Mouse (Mus musculus) inflammation-experienced regulatory T-cells, adult 16 weeks (primary cell): ENCODE measurements around the gene Olfr410. TPM values are rescaled to one million over a fixed set of nuclear protein-coding genes. Genes with fewer than 3 reads are reported as not detected.

Experiments
- polyA plus RNA-seq: library from polyadenylated mRNA; unstranded; fragments of 100-300 nt; shearing (Covaris generic); gene quantifications from one replicate; pipeline ENCODE4 v1.2.1, GENCODE M21; 2017

Olfr410 gene
- not detected for polyA plus RNA-seq

DNA sequence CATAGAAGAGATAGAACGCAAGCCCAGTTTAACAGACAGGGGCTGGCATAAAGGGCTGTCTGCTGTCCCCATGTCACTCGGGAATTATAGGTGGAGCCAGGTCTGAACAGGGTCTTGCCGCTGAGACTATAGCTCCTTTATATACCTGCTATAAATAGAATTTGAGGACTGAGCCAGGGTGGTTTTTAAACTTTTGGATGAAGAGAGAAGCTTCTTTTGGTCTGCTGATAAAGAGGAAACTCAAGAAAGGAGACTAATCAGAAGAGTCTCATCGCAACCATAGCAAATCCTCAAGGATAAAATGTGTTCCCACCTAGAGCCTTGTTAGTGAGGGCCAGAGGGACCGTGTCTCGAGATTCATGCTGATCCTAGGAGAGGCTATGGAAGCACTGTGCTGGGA is at the start of gene Olfr410:
Gene Olfr410 (minus strand): TSS at position 101 of the 400 bp plus-strand sequence.

DNA sequence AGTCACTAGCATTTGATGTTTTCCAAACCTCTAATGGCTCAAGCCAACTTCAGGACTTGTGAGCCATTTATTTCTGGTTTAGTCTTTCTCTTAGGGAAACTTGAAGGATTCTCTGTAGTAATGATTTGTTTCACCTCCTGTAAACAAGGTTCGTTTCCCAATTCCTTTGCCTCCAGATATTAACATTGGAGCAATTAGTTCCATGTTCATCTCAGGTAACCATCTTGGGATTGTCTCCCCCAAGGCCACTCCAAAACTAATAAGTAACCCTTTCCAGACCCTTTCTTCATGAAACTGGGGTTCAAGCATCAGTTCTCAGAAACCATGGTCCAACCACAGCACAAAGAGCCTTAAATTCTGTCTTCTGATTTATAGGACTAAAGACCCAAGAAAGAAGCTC is 23.9 kb upstream of the Olfr410 start, which contains the start of gene Olfr412:
Gene Olfr412 (plus strand): TSS at position 301 of the 400 bp plus-strand sequence.

DNA sequence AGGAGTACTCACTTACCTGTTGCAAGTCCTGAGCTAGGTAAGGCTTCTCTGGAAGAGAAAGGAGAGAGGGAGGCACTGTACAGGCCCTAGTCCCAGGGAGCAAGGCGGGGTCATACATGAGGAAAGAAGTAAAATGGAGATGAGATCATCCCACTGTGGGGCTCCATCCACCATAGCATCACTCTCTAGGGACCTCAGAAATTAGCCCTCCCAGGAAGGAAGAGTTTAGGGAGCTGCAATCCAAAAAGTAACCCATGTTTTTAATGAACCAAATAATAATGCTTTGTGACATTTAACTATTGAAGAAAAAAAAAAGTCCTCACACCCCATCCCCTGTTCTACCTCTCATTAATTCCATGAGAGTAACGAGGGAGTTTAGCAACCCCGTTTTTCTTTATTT is 14.7 kb upstream of the Olfr410 start, which contains the start of gene Olfr411:
Gene Olfr411 (minus strand): TSS at position 101 of the 400 bp plus-strand sequence.

DNA sequence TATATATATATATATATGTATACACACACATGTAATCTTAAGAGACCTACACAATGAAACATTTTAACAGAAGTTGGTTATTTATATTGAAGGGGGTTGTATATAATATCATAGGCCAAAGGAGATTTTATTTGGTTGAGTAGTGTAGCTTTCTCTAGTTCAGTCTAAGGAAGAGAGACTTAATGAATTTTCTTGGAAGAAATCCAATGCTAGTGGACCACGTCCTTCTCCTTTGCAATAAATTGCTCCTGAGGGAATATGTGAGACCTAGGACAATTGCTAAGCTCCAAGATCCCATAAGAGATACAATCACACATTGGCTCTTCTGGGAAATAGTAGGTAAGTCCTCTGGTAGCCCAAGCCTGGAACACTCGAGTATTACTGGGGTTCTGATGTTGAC is 54.4 kb downstream of the Olfr410 start, which contains the start of gene Olfr59:
Gene Olfr59 (plus strand): TSS at position 301 of the 400 bp plus-strand sequence.

Other genes with a start within 250 kb of the Olfr410 start
- gene Olfr401, start 224.3 kb downstream of the Olfr410 start, polyA plus RNA-seq, result not detected
- gene Olfr402, start 184.5 kb downstream of the Olfr410 start, polyA plus RNA-seq, result not detected
- gene Olfr403, start 151.8 kb downstream of the Olfr410 start, polyA plus RNA-seq, result not detected
- gene Olfr43, start 126.7 kb downstream of the Olfr410 start, polyA plus RNA-seq, result not detected
- gene Olfr406, start 78.2 kb downstream of the Olfr410 start, polyA plus RNA-seq, result not detected
- gene Olfr59, start 54.3 kb downstream of the Olfr410 start, polyA plus RNA-seq, result not detected
- not detected for gene Olfr411, start 14.6 kb upstream of the Olfr410 start, polyA plus RNA-seq
- not detected for gene Olfr412, start 24.0 kb upstream of the Olfr410 start, polyA plus RNA-seq